Mouse (Mus musculus) frontal cortex, adult 2 months (tissue): ENCODE data around the gene Lman2. TPM values are rescaled to one million over a fixed set of nuclear protein-coding genes. Genes with fewer than 3 reads are reported as not detected.

Source experiments
- DNase-seq, 2 experiments: peaks; one replicate each; pipeline ENCODE4 v3.0.0; 2022; ENCODE audit warnings: low spot score in 1 of 2; ENCODE audit errors: extremely low spot score in 1 of 2
- polyA plus RNA-seq: library from polyadenylated mRNA; depleted of rRNA; stranded (reverse); fragments of >200 nt; gene quantifications from 2 replicates; pipeline ENCODE4 v1.2.3, GENCODE M21; 2012; rRNA removed

Gene Lman2
- 52.9 and 57.3 TPM in 2 replicates for polyA plus RNA-seq

DNA sequence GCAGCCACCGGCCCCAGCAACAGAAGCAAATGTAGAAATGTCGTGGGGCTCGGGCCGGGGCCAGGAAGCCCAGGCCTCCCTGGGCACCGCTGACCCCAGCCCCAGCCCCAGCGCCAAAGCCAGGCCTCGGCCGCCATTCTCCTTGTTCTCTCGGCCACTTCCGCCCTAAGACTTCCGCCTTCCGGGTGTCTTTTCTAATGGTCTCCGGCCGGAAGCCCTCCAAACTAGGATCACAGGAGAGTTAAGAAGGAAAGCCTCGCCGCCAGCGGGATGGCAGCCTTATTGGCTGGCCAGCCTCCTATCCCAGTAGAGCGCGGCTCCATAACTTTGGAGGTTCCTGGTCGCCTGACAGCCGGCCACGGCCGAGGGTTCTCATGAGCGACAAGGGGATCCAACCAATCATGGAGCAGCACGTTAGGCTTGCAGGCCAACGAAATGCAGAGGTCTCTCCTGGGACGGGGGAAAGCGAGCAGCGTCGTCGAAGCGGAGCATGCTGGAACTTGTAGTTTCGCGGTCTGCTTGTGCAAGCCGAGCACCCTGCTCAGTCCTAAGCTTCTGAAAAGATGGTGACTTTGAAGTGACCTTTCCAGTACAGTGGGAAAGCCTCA lies at the start of gene Lman2:
TSS of gene Lman2 (minus strand) at position 331 of the 608 bp plus-strand sequence.
- peak; percentile 98 to 99 for DNase-seq

DNA sequence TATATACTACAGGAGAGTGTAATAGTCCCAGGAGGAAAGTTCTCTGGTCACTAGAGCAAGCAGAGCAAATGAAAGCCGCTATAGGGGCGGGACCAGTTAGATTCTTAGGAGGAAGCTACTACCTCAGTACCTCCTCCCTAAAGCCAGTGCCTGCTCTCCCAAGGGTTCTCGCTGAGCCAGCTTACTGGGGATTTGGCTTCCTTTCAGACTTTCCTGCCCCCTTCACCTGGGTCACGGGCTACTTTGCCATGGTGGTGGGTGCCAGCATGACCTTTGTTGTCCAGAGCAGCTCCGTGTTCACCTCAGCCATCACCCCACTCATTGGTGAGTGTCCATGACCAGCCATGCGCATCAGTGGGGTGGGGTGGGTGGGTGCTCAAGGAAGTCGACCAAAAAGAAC lies 49.2 kb upstream of the Lman2 start:
- DNase-seq, result no peak

- DNase-seq, result no peak
These were observed 46.0 kb upstream of the Lman2 start for GRCm38 (mm10) chr13:55408546-55409120.

- no peak for DNase-seq
These were observed 44.8 kb upstream of the Lman2 start for GRCm38 (mm10) chr13:55407341-55407740.

GRCm38 (mm10) chr13:55405783-55406390 lies 43.3 kb upstream of the Lman2 start:
- no peak for DNase-seq

- DNase-seq, result peak in 1 of 2 experiments; percentile 89
These were observed 42.5 kb upstream of the Lman2 start for GRCm38 (mm10) chr13:55404853-55405782.

DNA sequence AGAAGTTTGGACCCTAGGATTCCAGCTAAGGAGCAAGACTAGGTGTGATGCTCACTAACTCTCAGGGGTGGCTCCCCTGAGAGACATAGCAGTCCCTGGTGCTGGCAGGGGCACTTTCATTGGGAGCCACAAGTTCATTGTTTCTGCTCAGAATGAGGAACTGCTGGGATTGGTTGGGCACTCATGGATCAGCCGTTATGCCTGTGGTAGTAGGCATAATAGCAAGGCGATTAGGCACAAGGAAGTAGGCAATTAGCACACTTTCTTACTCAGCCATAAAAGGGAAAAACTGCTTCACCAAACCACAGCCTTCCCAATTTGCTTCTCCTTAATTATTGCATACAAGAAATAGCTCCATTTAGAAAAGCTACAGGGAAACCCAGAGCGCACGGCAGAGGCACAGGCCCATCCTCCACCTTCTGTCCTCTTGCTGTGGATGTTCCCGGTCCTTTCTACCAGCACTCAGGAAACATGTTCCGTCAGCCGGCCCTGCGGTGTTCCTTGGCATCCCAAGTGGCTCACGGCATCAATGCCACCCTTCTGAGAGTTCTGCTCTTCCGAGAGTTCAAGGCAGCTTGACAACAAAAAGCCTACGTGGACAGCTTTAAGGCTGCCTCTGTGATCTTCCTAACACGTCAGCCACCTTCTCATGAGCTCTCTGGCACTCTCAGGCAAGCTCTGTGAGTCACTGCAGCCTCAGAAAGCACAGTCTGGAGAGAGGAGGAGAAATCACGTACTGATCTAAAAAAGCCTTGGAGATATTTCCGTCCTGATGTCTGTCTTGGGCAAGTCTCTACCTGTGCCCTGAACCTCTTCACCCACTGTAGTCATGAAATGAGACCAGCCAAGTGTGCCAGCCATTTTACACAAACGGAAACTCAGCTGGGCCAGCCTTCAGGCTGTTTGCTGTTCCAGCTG lies 41.6 kb upstream of the Lman2 start:
- DNase-seq, result peak; percentile 74 to 80

DNA sequence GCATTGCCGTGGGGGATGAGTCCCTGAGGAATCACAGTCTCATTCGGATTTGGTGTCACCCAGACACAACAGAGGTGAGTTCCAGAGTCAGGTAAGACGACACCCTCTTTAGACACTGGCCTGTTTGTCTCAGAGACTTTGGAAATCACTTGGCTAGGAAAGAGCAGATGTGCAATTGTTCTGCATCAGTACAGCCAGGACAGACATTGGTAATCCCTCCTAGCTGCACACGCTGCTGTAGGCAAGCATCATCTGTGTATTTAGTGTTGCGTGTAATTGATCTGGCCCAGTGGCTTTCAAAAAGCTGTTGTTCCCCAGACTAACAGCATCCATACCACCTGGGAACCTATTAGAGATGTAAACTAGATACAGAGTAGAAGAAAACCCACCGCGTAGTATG lies 40.7 kb upstream of the Lman2 start:
- no peak for DNase-seq

GRCm38 (mm10) chr13:55400039-55400346 lies 37.4 kb upstream of the Lman2 start:
- DNase-seq, result no peak

DNA sequence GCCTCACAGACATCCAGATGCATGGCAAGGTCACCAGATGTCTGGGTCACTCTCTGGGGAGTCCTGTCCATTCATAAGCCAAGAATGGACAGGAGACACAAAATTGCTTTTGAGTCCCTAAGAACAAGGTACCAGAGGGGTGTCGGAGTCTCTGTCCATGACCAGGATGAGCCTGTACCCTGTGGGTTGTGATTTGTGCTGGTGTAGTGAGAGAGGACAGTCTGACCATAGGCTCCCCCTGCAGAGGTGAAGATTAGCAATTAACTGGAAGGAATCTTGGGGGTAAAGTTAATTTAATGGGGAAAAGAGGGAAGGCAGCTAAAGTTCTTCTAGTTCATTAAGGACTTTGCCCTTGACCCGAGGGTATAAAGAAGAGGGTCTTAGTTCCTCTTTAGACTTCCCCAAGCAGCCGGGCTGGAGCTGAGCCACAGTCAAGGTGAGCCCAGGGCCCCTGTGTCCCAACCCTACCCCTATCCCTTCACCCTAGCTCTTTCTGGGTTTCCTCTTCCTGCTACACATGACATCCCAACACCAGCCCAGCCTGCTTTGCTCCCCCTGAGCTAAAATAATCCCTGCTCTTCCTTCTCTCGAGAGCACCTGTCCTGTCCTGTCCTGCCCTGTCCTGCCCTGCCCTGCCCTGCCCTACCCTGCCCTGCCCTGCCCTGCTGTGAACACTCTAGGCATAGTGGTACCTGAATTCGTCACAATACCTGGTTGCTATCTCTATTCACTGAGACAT lies 36.9 kb upstream of the Lman2 start:
- no peak for DNase-seq

DNA sequence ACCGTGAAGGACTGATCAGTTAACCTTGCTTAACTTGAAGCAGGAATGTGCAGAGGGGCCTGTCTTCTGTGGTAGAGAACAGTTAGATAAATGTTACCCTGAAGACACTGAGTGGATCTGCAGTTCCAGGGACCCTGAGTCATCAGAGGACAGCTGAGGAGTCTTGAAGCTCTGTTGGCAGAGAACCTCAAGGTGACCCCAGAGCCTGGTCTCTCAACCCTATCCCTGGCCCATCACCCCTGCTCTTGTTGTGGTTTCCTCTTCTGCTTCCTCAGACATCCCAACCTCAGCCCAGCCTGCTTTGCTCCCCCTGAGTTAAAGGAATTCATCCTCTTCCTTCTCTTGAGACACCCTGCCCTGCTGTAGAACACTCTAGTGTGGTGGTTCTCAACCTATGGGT lies 35.5 kb upstream of the Lman2 start, which contains the start of gene Slc34a1:
TSS of gene Slc34a1 (plus strand) at position 100 of the 400 bp plus-strand sequence.
- DNase-seq, result no peak

DNA sequence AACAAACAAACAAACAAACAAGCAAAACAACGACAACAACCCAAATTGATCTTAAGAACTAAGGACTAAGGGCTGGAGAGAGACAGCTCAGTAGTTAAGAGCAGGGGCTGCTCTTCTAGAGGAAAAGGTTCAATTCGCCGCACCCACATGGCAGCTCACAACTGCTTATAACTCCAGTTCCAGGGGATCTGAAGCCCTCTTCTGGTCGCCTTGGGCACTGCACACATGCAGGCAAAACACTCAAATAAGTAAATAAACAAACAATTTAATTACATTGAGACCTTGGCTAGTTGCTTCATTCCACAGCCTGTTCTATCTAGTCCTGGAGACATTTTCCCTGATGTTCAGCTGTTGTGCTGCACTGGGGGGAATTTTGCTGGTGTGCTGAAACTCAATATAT lies 30.4 kb upstream of the Lman2 start:
- no peak for DNase-seq

DNA sequence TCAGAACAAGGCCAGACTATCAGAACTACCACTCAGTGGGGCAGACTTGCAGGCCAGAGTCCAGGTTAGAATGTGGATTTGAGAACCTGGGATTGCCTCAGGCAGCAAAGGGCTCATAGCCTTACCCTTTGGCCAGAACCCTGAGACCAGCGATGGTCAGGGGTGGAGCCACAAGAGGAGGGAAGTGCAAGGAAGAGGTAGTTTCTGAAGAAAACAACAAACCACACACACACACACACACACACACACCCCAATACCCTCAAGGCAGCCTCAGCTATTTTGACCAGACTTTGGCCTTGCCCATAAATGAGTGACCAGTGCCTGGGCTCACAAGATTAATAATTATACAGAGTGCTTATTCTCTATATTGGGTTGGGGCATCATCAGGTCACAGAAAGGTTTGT lies 29.0 kb upstream of the Lman2 start:
- DNase-seq, result no peak

DNA sequence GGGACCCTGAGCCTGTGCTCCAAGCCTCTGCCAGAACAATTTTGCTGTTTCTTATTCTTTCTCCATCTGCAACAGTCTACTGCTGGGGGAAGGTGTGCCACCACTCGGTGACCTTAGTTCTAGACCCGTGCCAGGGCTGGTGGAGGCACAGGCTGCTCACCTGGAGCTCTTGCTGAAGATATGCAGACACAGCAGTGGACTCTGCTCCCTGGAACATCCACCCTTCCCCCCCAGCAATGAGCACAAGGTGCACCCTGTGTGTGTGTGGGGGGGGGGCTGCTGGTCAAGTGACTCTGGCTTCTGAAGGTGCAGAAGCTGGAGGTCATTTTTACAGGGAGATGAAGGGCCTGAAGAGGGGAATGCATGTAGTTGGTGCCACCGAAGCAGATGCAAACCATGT lies 28.1 kb upstream of the Lman2 start:
- DNase-seq, result no peak

DNA sequence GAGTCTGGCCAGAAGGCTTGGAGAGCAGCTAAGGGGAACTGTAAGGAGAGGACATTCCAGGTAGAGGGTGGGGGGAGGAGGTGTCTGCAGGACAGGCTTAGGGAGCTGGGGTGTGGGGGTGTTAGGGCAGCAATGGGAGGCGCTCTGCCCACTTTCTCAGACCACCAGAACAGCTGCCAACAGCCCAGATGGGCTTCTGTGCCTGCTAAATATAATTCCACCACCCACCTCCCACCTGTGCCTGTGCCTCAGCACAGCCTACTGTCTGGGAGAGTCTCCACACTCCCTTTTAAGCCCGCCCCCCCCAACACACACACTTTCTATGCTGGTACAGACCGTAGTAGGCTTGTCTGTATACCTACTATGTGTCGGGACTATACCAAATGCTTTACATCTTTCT lies 19.2 kb upstream of the Lman2 start:
- DNase-seq, result peak; percentile 75 to 86

- DNase-seq, result no peak
These were observed 16.5 kb upstream of the Lman2 start for GRCm38 (mm10) chr13:55378907-55379580.

DNA sequence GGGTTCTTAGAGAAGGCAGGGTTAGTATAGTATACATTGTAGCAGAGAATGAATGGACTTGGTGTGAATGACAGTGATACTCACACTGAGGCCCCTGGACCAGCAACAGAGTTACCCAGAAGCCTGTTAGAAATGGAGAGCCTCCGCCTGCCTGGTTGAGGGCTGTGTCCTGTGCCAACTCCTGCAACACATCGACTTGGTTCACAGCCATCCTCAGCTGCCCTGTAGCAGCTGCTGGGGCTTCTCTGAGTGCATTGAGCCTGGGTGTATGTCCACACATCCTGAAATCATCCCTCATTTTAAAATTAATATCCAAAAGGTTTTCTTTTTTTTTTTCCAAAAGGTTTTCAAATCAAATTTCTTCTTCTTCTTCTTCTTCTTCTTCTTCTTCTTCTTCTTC lies 13.3 kb upstream of the Lman2 start:
- no peak for DNase-seq

DNA sequence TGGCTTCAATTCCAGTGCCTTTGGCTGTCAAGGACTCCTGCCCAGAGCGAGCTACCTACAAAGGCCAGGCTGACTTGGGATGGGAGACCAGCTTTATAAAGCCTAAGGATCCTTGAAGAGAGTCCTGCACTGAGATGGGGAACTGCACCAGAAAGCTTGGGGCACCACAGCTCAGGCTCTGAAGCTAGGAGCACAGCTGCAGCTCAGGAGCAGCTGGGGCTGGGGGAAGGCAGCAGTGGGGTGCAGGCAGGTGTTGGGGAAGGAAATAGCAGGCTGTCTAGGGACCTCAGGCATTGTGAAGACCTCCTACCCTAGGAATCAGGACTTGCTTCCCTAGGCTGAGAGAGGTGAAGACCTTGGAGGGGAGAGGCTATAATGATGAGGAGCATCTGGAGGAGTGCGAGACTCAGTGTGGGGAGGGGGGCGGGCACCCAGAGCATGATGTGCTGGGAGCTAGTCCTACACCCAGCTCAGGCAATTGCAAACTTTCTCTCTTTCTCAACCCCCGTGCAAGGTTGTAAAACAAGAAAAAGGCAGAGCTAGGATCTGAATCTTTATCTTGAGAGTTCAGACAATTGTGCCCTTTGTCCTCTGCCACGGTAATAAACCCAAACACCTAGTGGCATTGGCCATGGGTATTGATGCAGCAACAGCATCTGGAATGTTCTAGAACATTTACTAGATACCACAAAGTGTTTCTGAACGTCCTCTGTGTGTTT lies 11.8 kb upstream of the Lman2 start:
- no peak for DNase-seq
